8 mouse cellular contexts compared by ENCODE assay signal in genomic region chr7:115666686-115667382, GRCm38 (mm10).
DNase-seq lines count a peak whose midpoint lies in the region; ATAC-seq and TF ChIP-seq lines count a peak whose summit lies in the region.

No protein-coding gene starts in this region.

- no peaks in the 10 kb centered on the region for H3K36me3 ChIP-seq in kidney, embryonic 15.5 days
- H3K36me3 ChIP-seq in embryonic facial prominence, embryonic 15.5 days: no peaks in the 10 kb centered on the region
- H3K36me3 ChIP-seq in hindbrain, postnatal 0 days (ENCODE audit: insufficient read depth, low read length): no peaks in the 10 kb centered on the region

- H3K4me1 ChIP-seq in kidney, embryonic 15.5 days: peaks cover 7% of the 10 kb centered on the region; the same call in 1 of the 2 replicates
- peaks cover 5% of the 10 kb centered on the region; the same call in 1 of the 2 replicates for H3K4me1 ChIP-seq in embryonic facial prominence, embryonic 15.5 days
- H3K4me1 ChIP-seq in hindbrain, postnatal 0 days (ENCODE audit: insufficient read depth, low read length): peaks cover 4% of the 10 kb centered on the region; the same call in 1 of the 2 replicates

- DNase-seq in kidney, postnatal 25 days: no peak
- peak; percentile 48 for DNase-seq in hindbrain, postnatal 0 days (ENCODE audit: low spot score)
- peak; percentile 41 for DNase-seq in neural tube, embryonic 10.5 days (ENCODE audit: extremely low spot score, low spot score)
- no peak for DNase-seq in thymus, postnatal 10 days (ENCODE audit: low spot score in 2 of 2)
- no peak for DNase-seq in layer of hippocampus, postnatal 36 days
- no peak for DNase-seq in gastrocnemius, postnatal 4 days (ENCODE audit: low spot score in 2 of 2)

- no peak overlapping the region for H3K27ac ChIP-seq in kidney, embryonic 15.5 days
- no peak overlapping the region; the same call in 1 of the 2 replicates for H3K27ac ChIP-seq in embryonic facial prominence, embryonic 15.5 days (replicated peaks)
- H3K27ac ChIP-seq in hindbrain, postnatal 0 days: peak overlapping the region; percentile 45; the same call in 1 of the 2 replicates

- peaks cover 7% of the 10 kb centered on the region for H3K27me3 ChIP-seq in kidney, embryonic 15.5 days
- 0 out of 2 replicates have a peak, but pooled peaks cover 10% of the 10 kb centered on the region for H3K27me3 ChIP-seq in embryonic facial prominence, embryonic 15.5 days
- no peaks in the 10 kb centered on the region for H3K27me3 ChIP-seq in hindbrain, postnatal 0 days (ENCODE audit: insufficient read depth, low read length)

- H3K4me3 ChIP-seq in kidney, embryonic 15.5 days (replicated peaks): peak overlapping the region; percentile 2; the same call in 1 of the 2 replicates
- H3K4me3 ChIP-seq in embryonic facial prominence, embryonic 15.5 days (replicated peaks): peak overlapping the region; percentile 21
- peak overlapping the region; percentile 32 for H3K4me3 ChIP-seq in hindbrain, postnatal 0 days (ENCODE audit: low read length)

- no peak for ATAC-seq in kidney, embryonic 15.5 days (replicated peaks; ENCODE audit: low FRiP score)
- no peak for ATAC-seq in embryonic facial prominence, embryonic 15.5 days (ENCODE audit: insufficient number of reproducible peaks, low FRiP score, low TSS enrichment, low read depth)
- no peak for ATAC-seq in hindbrain, postnatal 0 days

- no peak overlapping the region for H3K9ac ChIP-seq in kidney, embryonic 15.5 days
- no peak overlapping the region for H3K9ac ChIP-seq in embryonic facial prominence, embryonic 15.5 days
- H3K9ac ChIP-seq in hindbrain, postnatal 0 days (replicated peaks; ENCODE audit: low read length): peak overlapping the region; percentile 30

- no peaks in the 10 kb centered on the region for H3K9me3 ChIP-seq in kidney, embryonic 15.5 days (replicated peaks)
- H3K9me3 ChIP-seq in embryonic facial prominence, embryonic 15.5 days (replicated peaks): no peaks in the 10 kb centered on the region
- H3K9me3 ChIP-seq in hindbrain, postnatal 0 days (ENCODE audit: low read length): no peaks in the 10 kb centered on the region

- 23% methylated on average over 18 of the region's 18 CpGs for WGBS in kidney, embryonic 15.5 days
- 16% methylated on average over 18 of the region's 18 CpGs for WGBS in embryonic facial prominence, embryonic 15.5 days
- WGBS in hindbrain, postnatal 0 days: 24% methylated on average over 18 of the region's 18 CpGs

- no peak for TF ChIP-seq CTCF in hindbrain, postnatal 0 days (IDR thresholded peaks at IDR 0.05; ENCODE audit: low read depth)

- H3K4me2 ChIP-seq in kidney, embryonic 15.5 days: peak overlapping the region; percentile 50
- peak overlapping the region; percentile 40 for H3K4me2 ChIP-seq in embryonic facial prominence, embryonic 15.5 days (replicated peaks)
- H3K4me2 ChIP-seq in hindbrain, postnatal 0 days (ENCODE audit: low read depth, low read length): peak overlapping the region; percentile 58

Comparison
In these comparisons a context has a peak if more than half of its experiments do, and no peak if none do; other contexts are left out.
1. DNase-seq: peak in hindbrain, postnatal 0 days (single experiment) and neural tube, embryonic 10.5 days (single experiment); none in kidney, postnatal 25 days (0 of 2), thymus, postnatal 10 days (0 of 2), layer of hippocampus, postnatal 36 days (0 of 2) and gastrocnemius, postnatal 4 days (0 of 2).
2. Peak in every context shown above with its lines, with median percentiles within 50 percentile points of each other: H3K4me2 ChIP-seq and H3K4me3 ChIP-seq.